Comparison of ENCODE assay signal across 9 mouse cellular contexts in the genomic region with DNA sequence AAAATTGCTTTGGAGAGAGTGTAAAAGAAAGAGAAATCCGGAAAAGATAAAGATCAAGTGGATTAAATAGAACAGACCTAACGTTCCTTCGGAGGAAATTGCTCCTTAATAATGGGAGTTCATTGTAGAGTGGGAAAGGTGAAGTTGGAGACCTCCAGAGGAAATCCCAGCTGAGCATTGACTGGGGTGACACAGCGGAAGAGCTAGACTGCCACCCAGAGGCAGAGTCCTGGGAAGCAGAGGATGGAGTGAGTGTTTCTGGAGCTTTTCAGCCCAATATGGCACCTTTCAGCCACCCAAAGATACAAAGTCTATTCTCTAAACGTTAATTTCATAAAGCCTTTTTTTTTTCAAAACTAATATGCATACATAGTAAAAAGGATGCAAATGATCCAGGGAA.
DNase-seq lines count a peak whose midpoint lies in the region; ATAC-seq and TF ChIP-seq lines count a peak whose summit lies in the region.
"Had no signal": no experiment of that assay in that cellular context is flagged by ENCODE, and none has a peak within 500 bp of the region (broad histone marks: within the 10 kb centered on the region; RNA-seq: fewer than 3 reads in every experiment).

No protein-coding gene starts in this region.

- TF ChIP-seq EP300 in liver, postnatal 0 days (IDR thresholded peaks at IDR 0.05; ENCODE audit: low read depth) = no peak

- no peaks in the 10 kb centered on the region for H3K27me3 ChIP-seq in liver, postnatal 0 days (ENCODE audit: insufficient read depth, low read length)
- H3K27me3 ChIP-seq in liver, embryonic 12.5 days (replicated peaks) = no peaks in the 10 kb centered on the region
- H3K27me3 ChIP-seq: stomach, embryonic 15.5 days had no signal

- H3K4me3 ChIP-seq in liver, postnatal 0 days (ENCODE audit: low read depth, low read length) = no peak overlapping the region
- no peak overlapping the region for H3K4me3 ChIP-seq in liver, embryonic 12.5 days
- H3K4me3 ChIP-seq: stomach, embryonic 15.5 days had no signal

- no peak; the same call in 1 of the 2 replicates for ATAC-seq in liver, postnatal 0 days
- no peak for ATAC-seq in liver, embryonic 12.5 days
- no peak for ATAC-seq in inflammation-experienced regulatory T-cells, adult 6 months

- H3K4me1 ChIP-seq in liver, postnatal 0 days (ENCODE audit: insufficient read depth) = no peaks in the 10 kb centered on the region
- H3K4me1 ChIP-seq in liver, embryonic 12.5 days = no peaks in the 10 kb centered on the region
- H3K4me1 ChIP-seq: stomach, embryonic 15.5 days had no signal

- WGBS in liver, postnatal 0 days (ENCODE audit: insufficient replicate concordance) = 31% methylated on average over 5 of the region's 5 CpGs
- 21% methylated on average over 5 of the region's 5 CpGs for WGBS in liver, embryonic 12.5 days (ENCODE audit: insufficient replicate concordance)

- H3K9ac ChIP-seq in liver, postnatal 0 days (replicated peaks) = no peak overlapping the region
- no peak overlapping the region for H3K9ac ChIP-seq in liver, embryonic 12.5 days
- H3K9ac ChIP-seq: stomach, embryonic 15.5 days had no signal

- peak; percentile 24 to 33 for DNase-seq in cerebellum, adult 18-20 months
- no peak for DNase-seq in cerebellum, adult 11 months
- DNase-seq in liver, postnatal 0 days = peak; percentile 40
- DNase-seq in embryo, embryonic 11 days = peak; percentile 66
- DNase-seq in lung, postnatal 25 days (ENCODE audit: low spot score) = peak; percentile 12
- no peak for DNase-seq in urinary bladder, adult 2 months (ENCODE audit: low spot score)

- TF ChIP-seq CTCF in liver, postnatal 0 days (IDR thresholded peaks at IDR 0.05; ENCODE audit: low read depth) = peak; percentile 76

- no peaks in the 10 kb centered on the region for H3K36me3 ChIP-seq in liver, postnatal 0 days (replicated peaks; ENCODE audit: insufficient read depth, low read length)
- no peaks in the 10 kb centered on the region for H3K36me3 ChIP-seq in liver, embryonic 12.5 days
- H3K36me3 ChIP-seq: stomach, embryonic 15.5 days had no signal

- H3K4me2 ChIP-seq in liver, postnatal 0 days (ENCODE audit: low read depth, low read length) = no peak overlapping the region
- H3K4me2 ChIP-seq in liver, embryonic 12.5 days = no peak overlapping the region
- H3K4me2 ChIP-seq: stomach, embryonic 15.5 days had no signal

- no peak overlapping the region for H3K27ac ChIP-seq in liver, postnatal 0 days (ENCODE audit: low read depth)
- no peak overlapping the region for H3K27ac ChIP-seq in liver, embryonic 12.5 days
- H3K27ac ChIP-seq: stomach, embryonic 15.5 days had no signal

- no peaks in the 10 kb centered on the region for H3K9me3 ChIP-seq in liver, postnatal 0 days (ENCODE audit: low read length)
- H3K9me3 ChIP-seq in liver, embryonic 12.5 days (replicated peaks) = no peaks in the 10 kb centered on the region
- H3K9me3 ChIP-seq: stomach, embryonic 15.5 days had no signal

Comparison
In these comparisons a context has a peak if more than half of its experiments do, and no peak if none do; other contexts are left out.
1. DNase-seq: peak in cerebellum, adult 18-20 months (2 of 2), liver, postnatal 0 days (single experiment), embryo, embryonic 11 days (single experiment) and lung, postnatal 25 days (single experiment); none in cerebellum, adult 11 months (single experiment) and urinary bladder, adult 2 months (single experiment).